Mouse (Mus musculus) spleen, adult 2 months (tissue): ENCODE results near the gene Slc25a45. TPM values are rescaled to one million over a fixed set of nuclear protein-coding genes. Genes with fewer than 3 reads are reported as not detected.

Experiments used
- DNase-seq, 2 experiments: peaks; one replicate each; pipeline versions ENCODE4 v3.0.0 to v3.0.0-alpha.2; 2012 to 2021; ENCODE audit warnings: low spot score in 2 of 2, low read depth in 1 of 2
- H3K27ac ChIP-seq: fragments of 200-500 bp; 2 replicates; pipeline ENCODE4 v1.5.1; 2012; ENCODE audit warnings: low read length, inconsistent platforms; ENCODE audit not compliant: insufficient read depth
- H3K27me3 ChIP-seq: fragments of 200-500 bp; 2 replicates; pipeline ENCODE4 v1.6.1; 2012; ENCODE audit warnings: mild to moderate bottlenecking, moderate library complexity, low read length, inconsistent platforms; ENCODE audit not compliant: control insufficient read depth, insufficient read depth
- H3K36me3 ChIP-seq: fragments of 200-500 bp; 2 replicates; pipeline ENCODE4 v1.6.1; 2012; ENCODE audit warnings: mild to moderate bottlenecking, low read length, inconsistent platforms; ENCODE audit not compliant: control insufficient read depth, insufficient read depth
- H3K4me1 ChIP-seq: fragments of 200-500 bp; 2 replicates; pipeline ENCODE4 v1.6.1; 2011; ENCODE audit warnings: inconsistent platforms; ENCODE audit not compliant: control insufficient read depth, insufficient read depth, insufficient read length
- H3K4me3 ChIP-seq: fragments of 200-500 bp; 2 replicates; pipeline ENCODE4 v1.5.1; 2011; ENCODE audit warnings: mild to moderate bottlenecking, inconsistent platforms; ENCODE audit not compliant: insufficient read depth, insufficient read length; ENCODE audit errors: extremely low read depth
- CTCF ChIP-seq: fragments of 200-500 bp; IDR thresholded peaks from 2 replicates; pipeline ENCODE4 v1.5.1; 2011; ENCODE audit warnings: mild to moderate bottlenecking, inconsistent platforms; ENCODE audit not compliant: insufficient read depth, insufficient read length, insufficient replicate concordance; ENCODE audit errors: extremely low read depth
- POLR2A ChIP-seq: fragments of 200-500 bp; IDR thresholded peaks from 2 replicates; pipeline ENCODE4 v1.6.1; 2011; ENCODE audit warnings: low read depth, low read length, inconsistent platforms
- WGBS: fragments of 180-500 bp; shearing (Covaris S2); methylation state at CpG from one replicate; pipeline ENCODE4 v1.1.7; 2018; 5-methylcytosine and 5-hydroxymethylcytosine counted together
- polyA plus RNA-seq: library from polyadenylated mRNA; depleted of rRNA; stranded (reverse); fragments of >200 nt; gene quantifications from 2 replicates; pipeline ENCODE4 v1.2.3, GENCODE M21; 2012; rRNA removed

Gene Slc25a45
- polyA plus RNA-seq, 1 experiment = 37.6 TPM

DNA sequence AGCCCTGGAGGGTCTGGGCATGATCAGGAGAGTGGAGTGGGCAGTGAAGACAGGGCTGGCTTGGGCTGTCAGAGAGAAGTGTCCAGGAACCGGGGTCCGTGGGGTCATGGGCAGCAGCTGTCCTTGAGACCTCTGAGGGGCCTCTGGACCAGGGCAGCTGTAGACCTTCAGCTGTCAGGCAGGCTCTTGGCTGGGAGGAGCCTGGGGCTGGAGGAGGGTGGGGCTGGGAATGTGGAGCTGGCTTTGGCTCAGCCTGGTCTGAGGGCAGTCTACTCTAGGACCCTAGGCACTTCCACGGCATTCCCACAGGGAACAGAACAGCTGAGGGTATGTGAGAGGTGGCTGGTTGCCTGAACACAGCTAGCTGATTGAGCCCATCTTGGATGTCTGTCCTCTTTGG lies 57.7 kb downstream of the Slc25a45 start:
- no peak for DNase-seq
- 68% methylated on average over 3 of the region's 3 CpGs for WGBS
- H3K4me1 ChIP-seq = 0 out of 2 replicates have a peak, but pooled peaks cover 3% of the 10 kb centered on the region
- H3K27me3 ChIP-seq = no peaks in the 10 kb centered on the region
- TF ChIP-seq POLR2A = no peak
- TF ChIP-seq CTCF = no peak
- no peak overlapping the region for H3K4me3 ChIP-seq
- peak overlapping the region; percentile 19; the same call in 1 of the 2 replicates for H3K27ac ChIP-seq
- peaks cover 3% of the 10 kb centered on the region; the same call in 1 of the 2 replicates for H3K36me3 ChIP-seq

Other genes starting within 250 kb of the Slc25a45 start
- gene Rela, start 240.3 kb upstream of the Slc25a45 start, polyA plus RNA-seq = 87.1 and 110 TPM in 2 replicates
- 417 and 497 TPM in 2 replicates for gene Sipa1, start 214.1 kb upstream of the Slc25a45 start, polyA plus RNA-seq
- gene Map3k11, start 189.1 kb upstream of the Slc25a45 start, polyA plus RNA-seq = 73.4 and 88.7 TPM in 2 replicates
- gene Pcnx3, start 188.9 kb upstream of the Slc25a45 start, polyA plus RNA-seq = 195 and 236 TPM in 2 replicates
- 0.19 and 0.39 TPM in 2 replicates for gene Kcnk7, start 173.4 kb upstream of the Slc25a45 start, polyA plus RNA-seq
- 94.6 and 101 TPM in 2 replicates for gene Ehbp1l1, start 151.5 kb upstream of the Slc25a45 start, polyA plus RNA-seq
- gene Fam89b, start 148.2 kb upstream of the Slc25a45 start, polyA plus RNA-seq = 124 and 173 TPM in 2 replicates
- gene Ltbp3, start 136.9 kb upstream of the Slc25a45 start, polyA plus RNA-seq = 22.5 and 25.8 TPM in 2 replicates
- 65.4 and 68.0 TPM in 2 replicates for gene Scyl1, start 106.4 kb upstream of the Slc25a45 start, polyA plus RNA-seq
- 42.3 and 43.9 TPM in 2 replicates for gene Frmd8, start 2.5 kb upstream of the Slc25a45 start, polyA plus RNA-seq
- gene Tigd3, start 16.3 kb downstream of the Slc25a45 start, polyA plus RNA-seq = 1.3 TPM in 2 replicates
- 59.9 and 74.8 TPM in 2 replicates for gene Dpf2, start 35.2 kb downstream of the Slc25a45 start, polyA plus RNA-seq
- 8.1 and 8.2 TPM in 2 replicates for gene Cdc42ep2, start 47.0 kb downstream of the Slc25a45 start, polyA plus RNA-seq
- gene Pola2, start 86.4 kb downstream of the Slc25a45 start, polyA plus RNA-seq = 40.5 and 48.0 TPM in 2 replicates
- not detected in 2 replicates for gene Slc22a20, start 108.3 kb downstream of the Slc25a45 start, polyA plus RNA-seq
- 50.8 and 53.0 TPM in 2 replicates for gene Capn1, start 138.1 kb downstream of the Slc25a45 start, polyA plus RNA-seq
- 108 and 124 TPM in 2 replicates for gene Syvn1, start 168.8 kb downstream of the Slc25a45 start, polyA plus RNA-seq
- gene Mrpl49, start 180.0 kb downstream of the Slc25a45 start, polyA plus RNA-seq = 11.0 TPM in 2 replicates
- 1,884 and 3,019 TPM in 2 replicates for gene Fau, start 180.0 kb downstream of the Slc25a45 start, polyA plus RNA-seq
- gene Znhit2, start 183.4 kb downstream of the Slc25a45 start, polyA plus RNA-seq = 38.5 and 61.3 TPM in 2 replicates
- gene Tm7sf2, start 190.6 kb downstream of the Slc25a45 start, polyA plus RNA-seq = 14.0 and 23.4 TPM in 2 replicates
- gene Vps51, start 199.4 kb downstream of the Slc25a45 start, polyA plus RNA-seq = 72.9 and 85.0 TPM in 2 replicates
- gene Tmem262, start 202.2 kb downstream of the Slc25a45 start, polyA plus RNA-seq = 0.34 TPM in 1 of 2 replicates, not detected in the other
- gene Gm28374, start 204.4 kb downstream of the Slc25a45 start, polyA plus RNA-seq = 0.46 TPM in 1 of 2 replicates, not detected in the other
- 66.9 and 85.9 TPM in 2 replicates for gene Zfpl1, start 207.1 kb downstream of the Slc25a45 start, polyA plus RNA-seq
- gene Cdca5, start 207.2 kb downstream of the Slc25a45 start, polyA plus RNA-seq = 3.6 and 4.4 TPM in 2 replicates
- 0.19 TPM in 1 of 2 replicates, not detected in the other for gene AC131692.1, start 216.6 kb downstream of the Slc25a45 start, polyA plus RNA-seq
- gene Naaladl1, start 228.0 kb downstream of the Slc25a45 start, polyA plus RNA-seq = 0.49 and 0.60 TPM in 2 replicates
- 30.4 and 46.7 TPM in 2 replicates for gene Sac3d1, start 240.8 kb downstream of the Slc25a45 start, polyA plus RNA-seq